Mouse (Mus musculus): ENCODE measurements around the gene Ablim1. TPM values are rescaled to one million over a fixed set of nuclear protein-coding genes. Genes with fewer than 3 reads are reported as not detected.

Ablim1 gene
- total RNA-seq, 2 experiments from 2014 or later = 10.0 to 12.6 TPM

- no peak for ATAC-seq (replicated peaks; ENCODE audit: low FRiP score, poor library complexity, severe bottlenecking)
These were observed 43.0 kb downstream of the Ablim1 start for GRCm38 (mm10) chr19:57271757-57272156.

DNA sequence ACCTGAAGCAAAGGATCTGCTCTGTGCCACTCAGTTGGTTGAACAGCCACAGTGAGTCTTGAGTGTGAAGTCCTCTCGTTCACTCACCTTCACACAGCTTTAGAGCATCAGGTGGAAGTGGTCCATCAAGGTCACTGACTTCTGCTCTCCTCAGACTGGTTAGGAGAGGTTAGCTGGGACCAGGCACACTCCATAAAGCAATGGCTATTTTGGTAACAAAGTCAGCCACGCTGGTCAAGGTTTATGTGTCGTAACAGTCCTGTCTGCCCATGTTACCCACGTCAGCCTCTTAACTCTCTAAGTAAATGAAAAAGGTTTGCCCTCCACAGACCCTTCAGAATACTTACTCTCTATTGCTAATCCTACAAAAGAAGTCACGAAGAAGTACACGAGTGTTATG is 44.0 kb downstream of the Ablim1 start:
- ATAC-seq (replicated peaks; ENCODE audit: low FRiP score, poor library complexity, severe bottlenecking) = no peak

DNA sequence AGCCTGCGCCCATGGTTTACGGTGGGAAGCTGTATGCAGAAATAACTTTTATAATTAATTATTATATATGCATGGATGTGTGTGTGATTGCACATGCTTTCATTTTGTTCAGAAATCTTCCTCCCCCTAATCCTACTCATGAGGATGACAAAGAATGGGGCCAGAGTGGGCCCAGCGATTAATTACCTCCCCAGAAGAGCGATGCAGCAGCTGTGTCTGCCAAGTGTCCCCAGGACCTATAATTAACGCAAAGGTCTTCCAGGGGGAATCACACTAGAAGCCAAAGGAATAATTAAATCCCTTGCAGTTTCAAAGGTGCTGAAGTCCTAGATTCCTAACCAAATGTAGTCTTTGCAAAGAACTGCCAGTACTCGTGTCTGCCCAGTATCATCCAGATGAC is 44.9 kb downstream of the Ablim1 start:
- no peak for ATAC-seq (replicated peaks; ENCODE audit: low FRiP score, poor library complexity, severe bottlenecking)

GRCm38 (mm10) chr19:57267531-57267930 is 47.2 kb downstream of the Ablim1 start:
- no peak for ATAC-seq (replicated peaks; ENCODE audit: low FRiP score, poor library complexity, severe bottlenecking)

- no peak for ATAC-seq (replicated peaks; ENCODE audit: low FRiP score, poor library complexity, severe bottlenecking)
These were observed 48.2 kb downstream of the Ablim1 start for GRCm38 (mm10) chr19:57266374-57267085.

DNA sequence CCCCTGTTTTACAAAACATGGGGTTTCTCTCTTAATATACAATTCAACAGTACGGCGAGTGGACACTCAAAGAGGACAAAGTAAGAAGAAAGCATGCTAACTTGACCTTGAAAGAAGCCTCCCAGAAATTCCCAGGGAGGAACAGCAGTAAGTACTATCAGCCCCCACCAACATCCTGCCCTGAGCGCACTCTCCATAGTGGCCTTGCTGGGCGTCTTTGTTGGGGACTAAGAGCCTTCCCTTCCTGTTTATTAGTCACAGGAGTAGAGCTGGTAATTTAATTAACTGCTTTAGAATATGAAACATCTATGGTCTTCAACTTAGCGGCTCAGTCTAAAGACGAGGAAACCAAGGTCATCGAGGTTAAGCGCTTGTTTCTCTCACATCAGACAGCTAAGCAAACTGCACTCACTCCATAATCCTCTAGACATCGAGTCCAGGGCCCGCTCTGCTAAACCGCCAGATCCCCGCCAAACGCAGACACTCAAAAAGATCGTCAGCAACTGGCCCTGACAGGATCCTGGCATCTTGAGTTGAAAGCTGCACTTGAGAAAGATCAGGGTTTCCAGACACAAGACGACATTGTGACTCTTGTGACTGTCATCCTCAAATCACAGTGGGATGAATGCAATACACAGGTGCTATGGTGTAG is 50.3 kb downstream of the Ablim1 start:
- no peak for ATAC-seq (replicated peaks; ENCODE audit: low FRiP score, poor library complexity, severe bottlenecking)

- no peak for ATAC-seq (replicated peaks; ENCODE audit: low FRiP score, poor library complexity, severe bottlenecking)
These were observed 56.9 kb downstream of the Ablim1 start for GRCm38 (mm10) chr19:57257801-57258200.

GRCm38 (mm10) chr19:57256666-57257065 is 58.1 kb downstream of the Ablim1 start:
- ATAC-seq (replicated peaks; ENCODE audit: low FRiP score, poor library complexity, severe bottlenecking) = no peak

DNA sequence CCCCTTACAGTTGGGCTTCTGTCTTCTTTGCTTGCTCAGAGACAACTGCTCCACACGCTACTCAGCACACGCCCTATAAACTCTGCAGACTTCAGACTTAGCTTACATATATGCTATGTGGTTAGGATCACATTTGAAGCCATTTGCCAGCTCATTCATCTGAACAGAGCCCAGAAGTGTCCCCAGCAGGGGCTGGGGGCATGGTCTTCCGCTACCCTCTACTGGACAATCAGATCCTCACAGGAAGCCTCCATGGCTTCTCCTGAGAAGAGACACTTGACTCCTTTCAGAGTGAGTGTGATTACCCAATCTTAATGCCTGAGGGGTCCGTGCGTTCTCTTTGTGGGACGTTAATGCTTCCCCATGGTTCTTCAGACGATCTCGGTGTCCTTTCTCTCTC is 59.6 kb downstream of the Ablim1 start:
- no peak for ATAC-seq (replicated peaks; ENCODE audit: low FRiP score, poor library complexity, severe bottlenecking)

DNA sequence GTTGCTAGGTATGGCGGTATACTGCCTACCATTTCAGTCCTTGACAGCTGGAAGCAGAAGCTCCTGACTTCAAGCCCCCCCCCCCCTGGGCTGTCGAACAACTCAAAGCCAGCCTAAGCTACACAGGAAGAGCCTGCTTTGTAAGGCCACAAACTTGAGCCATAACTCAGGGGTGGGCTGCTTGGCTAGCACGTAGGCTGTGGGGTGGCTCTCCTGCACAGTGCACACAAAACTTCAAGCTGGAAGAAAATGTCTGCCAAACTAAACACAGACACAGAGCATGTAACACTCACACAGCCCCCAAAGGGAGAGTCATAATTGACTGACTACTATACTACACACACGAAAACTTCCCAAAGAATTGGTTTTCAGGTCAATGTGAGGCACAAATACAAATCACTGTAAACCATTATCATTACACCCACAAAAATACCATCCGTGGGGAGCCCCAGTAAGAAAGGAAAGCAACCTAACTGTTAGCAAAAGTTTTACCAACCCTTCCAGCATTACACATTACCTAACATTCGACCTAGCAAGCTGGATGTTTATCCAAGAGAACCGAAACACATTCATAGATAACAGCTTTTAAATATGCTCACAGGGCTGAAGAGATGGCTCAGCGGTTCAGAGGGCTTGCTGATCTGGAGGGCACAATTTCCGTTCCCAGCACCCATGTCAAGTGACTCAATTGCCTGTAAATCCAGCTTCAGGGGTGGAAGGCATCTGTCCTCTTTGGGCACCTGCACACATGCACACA is 61.8 kb downstream of the Ablim1 start:
- no peak for ATAC-seq (replicated peaks; ENCODE audit: low FRiP score, poor library complexity, severe bottlenecking)

DNA sequence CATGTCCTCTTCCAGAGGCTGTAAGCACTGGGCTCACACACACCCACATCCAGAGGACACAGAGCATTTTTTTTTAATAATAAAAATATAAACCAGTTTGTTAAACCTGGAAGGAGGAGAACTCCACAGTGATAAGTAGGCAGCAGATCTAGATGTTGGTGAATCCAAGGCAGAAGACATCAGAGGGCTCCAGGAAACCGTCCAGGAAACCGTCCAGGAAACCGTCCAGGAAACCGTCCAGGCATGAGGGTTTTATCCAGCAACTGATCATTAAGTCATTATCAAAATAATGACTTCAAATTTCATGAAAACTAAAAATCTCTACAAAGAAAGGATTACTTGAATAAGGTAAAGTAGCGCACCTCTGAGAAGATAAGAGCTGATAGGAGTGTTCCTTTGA is 65.9 kb downstream of the Ablim1 start:
- ATAC-seq (replicated peaks; ENCODE audit: low FRiP score, poor library complexity, severe bottlenecking) = no peak

GRCm38 (mm10) chr19:57247221-57247620 is 67.5 kb downstream of the Ablim1 start:
- ATAC-seq (replicated peaks; ENCODE audit: low FRiP score, poor library complexity, severe bottlenecking) = no peak

DNA sequence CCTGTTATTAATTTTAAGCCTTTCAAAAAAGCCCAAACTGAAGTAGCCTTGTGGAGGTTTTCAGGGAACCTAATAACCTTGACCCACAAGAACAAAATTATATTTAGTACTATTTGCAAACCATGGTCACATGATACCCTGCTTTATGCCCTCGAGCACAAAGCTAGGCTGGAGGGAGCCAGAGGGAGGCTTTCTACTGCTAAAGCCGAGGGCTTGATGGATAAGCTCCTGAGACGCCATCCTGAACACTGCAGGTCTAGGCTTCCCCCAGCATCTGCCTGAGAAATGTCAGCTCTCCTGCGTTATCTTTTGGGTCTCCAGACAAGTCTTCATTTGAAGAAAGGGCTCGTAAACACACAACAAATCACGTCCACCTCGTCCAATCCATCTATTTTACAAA is 70.4 kb downstream of the Ablim1 start:
- ATAC-seq (replicated peaks; ENCODE audit: low FRiP score, poor library complexity, severe bottlenecking) = no peak

DNA sequence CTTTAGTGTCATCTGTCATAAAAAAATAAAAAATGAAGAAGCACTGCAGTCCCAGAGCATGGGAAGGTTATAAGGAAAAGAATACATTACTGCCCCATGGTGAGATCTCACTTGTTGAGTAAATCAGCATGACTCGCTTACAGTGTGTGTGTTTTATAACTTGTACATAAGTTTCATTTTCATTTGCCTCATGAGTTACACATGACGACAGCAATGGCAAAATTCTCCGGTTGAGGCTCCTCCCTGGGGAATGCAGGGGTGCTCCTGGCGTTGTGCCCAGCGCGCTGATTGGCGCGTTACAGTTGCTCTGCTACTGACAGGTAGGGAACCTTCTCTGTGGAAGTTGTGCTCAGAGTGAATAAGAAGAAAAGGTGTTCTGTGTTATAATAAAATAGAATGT is 71.1 kb downstream of the Ablim1 start:
- no peak for ATAC-seq (replicated peaks; ENCODE audit: low FRiP score, poor library complexity, severe bottlenecking)

DNA sequence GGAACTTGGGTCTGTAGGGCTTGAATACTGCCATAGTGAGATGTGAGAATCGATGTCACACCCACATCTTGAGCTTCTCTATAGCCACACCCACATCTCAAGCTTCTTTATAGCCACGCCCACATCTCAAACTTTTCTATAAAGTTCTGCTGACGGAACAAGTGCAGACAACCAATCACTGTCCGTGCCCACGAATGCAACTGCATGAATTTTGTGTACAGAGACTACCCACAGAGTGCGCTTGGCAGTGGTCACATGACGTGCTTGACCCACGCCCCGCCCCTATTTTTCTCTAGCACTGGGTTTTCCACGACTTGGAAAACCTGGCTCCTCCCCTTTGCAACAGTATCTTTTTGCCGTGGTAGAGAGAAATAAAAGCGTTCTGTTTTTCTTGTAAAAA is 71.5 kb downstream of the Ablim1 start:
- peak; percentile 25; the same call in 1 of the 2 replicates for ATAC-seq (replicated peaks; ENCODE audit: low FRiP score, poor library complexity, severe bottlenecking)

DNA sequence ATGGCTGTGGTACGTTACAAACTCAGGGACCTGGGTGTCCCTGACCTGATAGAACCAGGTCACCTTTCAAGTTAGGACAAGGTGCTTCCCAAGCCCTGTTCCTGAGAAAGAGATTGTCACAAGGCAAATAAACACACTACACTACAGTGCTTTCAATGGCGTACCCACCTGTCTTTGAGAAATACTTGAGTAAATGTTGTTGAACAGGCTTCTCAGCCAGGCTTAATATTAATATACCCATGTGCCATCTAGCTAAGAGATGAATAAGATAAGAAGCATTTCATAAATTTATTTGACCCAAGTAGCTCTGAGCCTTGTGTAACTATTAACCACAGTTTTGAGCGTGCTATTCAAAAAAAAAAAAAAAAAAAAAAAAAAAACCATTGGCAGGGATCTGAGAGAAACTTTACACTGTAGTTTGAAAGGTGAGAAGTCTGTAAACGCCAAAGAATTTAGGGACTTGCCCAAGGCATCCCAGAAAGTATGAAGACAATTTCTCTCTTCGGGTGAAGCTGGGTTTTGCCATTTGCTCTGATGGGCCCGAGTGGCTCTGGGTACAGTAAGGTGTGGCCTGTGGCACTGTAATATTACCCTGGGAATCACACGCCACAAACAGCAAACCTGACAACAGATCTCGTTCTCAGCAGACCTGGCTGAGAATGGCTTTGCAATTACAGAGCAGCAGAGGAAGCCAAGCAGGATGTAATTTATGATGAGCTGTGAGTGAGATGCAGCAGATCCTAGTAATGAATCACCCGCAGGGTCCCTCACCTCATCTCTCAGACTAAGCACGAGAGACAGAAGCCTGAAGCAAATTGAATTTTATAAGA is 73.1 kb downstream of the Ablim1 start:
- no peak for ATAC-seq (replicated peaks; ENCODE audit: low FRiP score, poor library complexity, severe bottlenecking)

DNA sequence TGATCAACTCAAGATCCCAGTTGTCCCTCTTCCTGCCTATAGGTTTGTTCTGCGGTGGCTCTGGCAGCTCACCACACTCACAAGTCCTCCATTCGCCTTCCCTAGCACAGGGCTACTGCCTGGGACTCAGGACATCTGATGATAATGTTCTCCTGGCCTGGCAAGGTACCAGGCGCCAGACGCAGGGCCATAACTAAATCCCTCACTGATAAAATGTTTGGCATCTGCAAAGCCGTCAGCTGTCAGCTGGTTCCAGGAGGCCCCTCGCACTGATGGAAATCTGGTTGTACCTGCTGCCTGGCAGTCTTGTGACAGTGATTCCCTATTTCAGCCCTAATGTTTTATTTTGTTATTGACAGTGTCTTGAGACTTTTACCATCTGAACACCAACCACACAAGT is 74.5 kb downstream of the Ablim1 start:
- no peak for ATAC-seq (replicated peaks; ENCODE audit: low FRiP score, poor library complexity, severe bottlenecking)

DNA sequence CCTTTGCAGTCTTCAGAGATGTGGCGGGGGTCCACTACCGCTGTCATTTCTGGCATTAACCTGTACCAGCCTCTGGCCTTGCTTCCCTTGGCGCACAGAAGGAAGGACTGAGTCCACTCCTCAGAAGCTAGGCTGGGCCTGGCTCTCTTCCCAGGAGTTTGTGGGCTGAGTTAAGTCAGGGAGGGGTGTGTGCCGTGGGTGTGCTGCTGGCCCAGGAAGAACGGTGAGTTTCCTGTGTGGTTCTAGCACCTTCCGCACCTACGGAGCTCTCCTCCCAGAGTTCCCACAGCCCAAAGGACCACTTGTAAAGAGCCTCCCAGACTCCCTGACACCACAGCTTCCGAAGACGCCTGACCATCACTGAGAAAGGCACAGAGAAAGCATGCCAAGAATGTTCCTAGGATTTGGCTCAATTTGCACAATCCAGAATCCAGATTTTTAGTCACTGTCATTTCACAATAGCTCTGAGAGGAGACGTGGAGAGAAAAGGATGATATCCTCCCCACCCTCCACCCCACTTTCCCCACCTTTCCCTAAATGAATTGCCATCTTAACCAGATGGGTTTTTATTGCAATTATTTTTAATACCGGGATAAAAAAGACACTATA is 75.4 kb downstream of the Ablim1 start:
- ATAC-seq (replicated peaks; ENCODE audit: low FRiP score, poor library complexity, severe bottlenecking) = no peak

DNA sequence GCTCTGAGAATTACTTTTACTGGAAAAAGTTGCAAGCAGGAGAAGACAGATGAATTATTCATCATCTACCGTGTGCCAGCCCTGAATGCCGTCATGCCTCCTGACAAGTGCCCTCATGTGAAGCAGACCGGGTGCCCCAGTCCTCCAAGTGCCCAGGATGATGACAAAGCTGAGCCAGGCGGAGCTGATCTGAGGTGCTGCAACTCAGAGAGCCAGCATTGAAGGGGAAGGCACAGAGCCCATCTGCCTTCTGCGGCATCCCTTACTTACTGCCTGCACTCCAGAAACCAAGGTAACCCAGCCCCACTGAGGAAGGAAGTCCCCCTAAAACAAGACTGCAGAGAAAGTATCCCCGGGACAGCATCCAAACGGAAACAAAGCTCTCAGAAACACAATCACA is 76.3 kb downstream of the Ablim1 start:
- ATAC-seq (replicated peaks; ENCODE audit: low FRiP score, poor library complexity, severe bottlenecking) = no peak

DNA sequence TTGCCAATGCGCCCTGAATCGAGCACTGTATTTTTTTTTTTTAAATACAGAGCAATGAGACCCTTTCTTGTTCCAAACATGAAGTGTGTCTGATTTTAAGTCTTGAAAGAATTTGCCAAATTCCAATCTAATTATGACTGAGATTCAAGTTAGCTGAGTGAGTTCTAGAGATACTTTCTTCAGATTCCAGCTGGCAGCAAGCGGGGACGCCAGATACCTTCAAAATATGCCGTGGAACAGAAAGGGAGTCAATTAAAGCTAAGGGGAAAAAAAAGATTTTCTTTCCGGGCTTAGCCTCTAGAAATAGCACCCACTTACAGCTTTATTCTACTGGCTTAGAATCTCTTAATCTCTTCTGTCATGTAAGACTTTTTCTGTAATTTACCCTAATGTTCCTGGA is 77.2 kb downstream of the Ablim1 start:
- no peak for ATAC-seq (replicated peaks; ENCODE audit: low FRiP score, poor library complexity, severe bottlenecking)
